Mouse (Mus musculus) midbrain, embryonic 10.5 days (tissue): Measurements from ENCODE around the gene Slc46a2. TPM values are rescaled to one million over a fixed set of nuclear protein-coding genes. Genes with fewer than 3 reads are reported as not detected.

Experiments
- DNase-seq: peaks from one replicate; pipeline ENCODE4 v3.0.0-alpha.2; 2017; ENCODE audit warnings: low spot score
- H3K27ac ChIP-seq: fragments of 300-500 bp; sonication (generic); replicated peaks from 2 replicates; pipeline ENCODE4 v1.5.1; 2016; ENCODE audit warnings: mild to moderate bottlenecking
- H3K27me3 ChIP-seq: fragments of 300-500 bp; sonication (generic); 2 replicates; pipeline ENCODE4 v1.6.1; 2016; ENCODE audit warnings: low read depth, mild to moderate bottlenecking; ENCODE audit not compliant: poor library complexity, severe bottlenecking
- H3K36me3 ChIP-seq: fragments of 300-500 bp; sonication (generic); 2 replicates; pipeline ENCODE4 v1.6.1; 2016; ENCODE audit warnings: mild to moderate bottlenecking, moderate library complexity
- H3K4me1 ChIP-seq: fragments of 300-500 bp; sonication (generic); 2 replicates; pipeline ENCODE4 v1.6.1; 2016
- H3K4me3 ChIP-seq: fragments of 300-500 bp; sonication (generic); 2 replicates; pipeline ENCODE4 v1.5.1; 2016; ENCODE audit warnings: mild to moderate bottlenecking, moderate library complexity
- H3K9me3 ChIP-seq: fragments of 300-500 bp; sonication (generic); replicated peaks from 2 replicates; pipeline ENCODE4 v1.6.1; 2016; ENCODE audit warnings: mild to moderate bottlenecking
- WGBS: fragments of 180-500 bp; shearing (Covaris S2); methylation state at CpG from one replicate; pipeline ENCODE4 v1.1.7; 2016; 5-methylcytosine and 5-hydroxymethylcytosine counted together
- polyA plus RNA-seq: library from polyadenylated mRNA; unstranded; fragments of >200 nt; fragmentation: Nextera tagmentation; extraction: Ambion mirVana; gene quantifications from 2 replicates; pipeline ENCODE4 v1.2.1, GENCODE M21; 2016

Gene Slc46a2
- polyA plus RNA-seq, 1 experiment from 2014 or later = not detected

- no peaks in the 10 kb centered on the region for H3K9me3 ChIP-seq
- H3K27ac ChIP-seq = no peak overlapping the region
- peaks cover 4% of the 10 kb centered on the region; the same call in 1 of the 2 replicates for H3K4me1 ChIP-seq
- DNase-seq = no peak
- no peaks in the 10 kb centered on the region for H3K27me3 ChIP-seq
- no peaks in the 10 kb centered on the region for H3K36me3 ChIP-seq
- no peak overlapping the region for H3K4me3 ChIP-seq
- 86% methylated on average over 6 of the region's 6 CpGs for WGBS
Observed at GRCm38 (mm10) chr4:59907092-59907491, 7.8 kb downstream of the Slc46a2 start.

GRCm38 (mm10) chr4:59902547-59902946 is 12.3 kb downstream of the Slc46a2 start:
- Histone ChIP-seq H3K9me3 (no peaks in the 10 kb centered on the region), H3K4me1 (peaks cover 1% of the 10 kb centered on the region; the same call in 1 of the 2 replicates), H3K27me3 (no peaks in the 10 kb centered on the region), H3K36me3 (peaks cover 18% of the 10 kb centered on the region), H3K4me3 (no peak overlapping the region), H3K27ac (no peak overlapping the region)
- 75% methylated on average over 6 of the region's 6 CpGs for WGBS
- DNase-seq = no peak

GRCm38 (mm10) chr4:59901810-59902209 is 13.0 kb downstream of the Slc46a2 start:
- no peaks in the 10 kb centered on the region for H3K4me1 ChIP-seq
- H3K27me3 ChIP-seq = no peaks in the 10 kb centered on the region
- H3K4me3 ChIP-seq = no peak overlapping the region
- peaks cover 25% of the 10 kb centered on the region for H3K36me3 ChIP-seq
- 93% methylated on average over 6 of the region's 6 CpGs for WGBS
- no peak overlapping the region for H3K27ac ChIP-seq
- no peaks in the 10 kb centered on the region for H3K9me3 ChIP-seq
- no peak for DNase-seq

- no peaks in the 10 kb centered on the region for H3K4me1 ChIP-seq
- 91% methylated on average over 9 of the region's 9 CpGs for WGBS
Observed at GRCm38 (mm10) chr4:59898521-59898919, 16.3 kb downstream of the Slc46a2 start.

GRCm38 (mm10) chr4:59897814-59898520 is 16.9 kb downstream of the Slc46a2 start:
- no peak overlapping the region for H3K4me3 ChIP-seq
- WGBS = 87% methylated on average over 12 of the region's 12 CpGs
- H3K36me3 ChIP-seq = peaks cover 55% of the 10 kb centered on the region
- H3K27ac ChIP-seq = no peak overlapping the region
- H3K4me1 ChIP-seq = no peaks in the 10 kb centered on the region
- no peak for DNase-seq
- H3K9me3 ChIP-seq = no peaks in the 10 kb centered on the region
- H3K27me3 ChIP-seq = no peaks in the 10 kb centered on the region

More at GRCm38 (mm10) chr4:59898521-59898919, 16.3 kb downstream of the Slc46a2 start:
- no peak overlapping the region for H3K27ac ChIP-seq
- no peak overlapping the region for H3K4me3 ChIP-seq
- no peaks in the 10 kb centered on the region for H3K9me3 ChIP-seq
- no peaks in the 10 kb centered on the region for H3K27me3 ChIP-seq
- DNase-seq = no peak
- peaks cover 55% of the 10 kb centered on the region for H3K36me3 ChIP-seq

- Histone ChIP-seq H3K27ac (no peak overlapping the region), H3K27me3 (no peaks in the 10 kb centered on the region), H3K4me1 (no peaks in the 10 kb centered on the region), H3K36me3 (peaks cover 58% of the 10 kb centered on the region), H3K4me3 (no peak overlapping the region), H3K9me3 (no peaks in the 10 kb centered on the region)
- DNase-seq = no peak
- WGBS = 67% methylated on average over 5 of the region's 5 CpGs
Observed at GRCm38 (mm10) chr4:59896000-59896399, 18.9 kb downstream of the Slc46a2 start.

- H3K4me3 ChIP-seq = no peak overlapping the region
- no peaks in the 10 kb centered on the region for H3K27me3 ChIP-seq
- no peaks in the 10 kb centered on the region for H3K9me3 ChIP-seq
- DNase-seq = no peak
- no peak overlapping the region for H3K27ac ChIP-seq
- WGBS = 97% methylated on average over 3 of the region's 3 CpGs
- no peaks in the 10 kb centered on the region for H3K4me1 ChIP-seq
- H3K36me3 ChIP-seq = peaks cover 58% of the 10 kb centered on the region
Observed at GRCm38 (mm10) chr4:59894977-59895575, 19.8 kb downstream of the Slc46a2 start.

- Histone ChIP-seq H3K4me3 (no peak overlapping the region), H3K27me3 (no peaks in the 10 kb centered on the region), H3K4me1 (no peaks in the 10 kb centered on the region), H3K9me3 (no peaks in the 10 kb centered on the region), H3K36me3 (peaks cover 58% of the 10 kb centered on the region), H3K27ac (no peak overlapping the region)
- 93% methylated on average over 8 of the region's 8 CpGs for WGBS
- no peak for DNase-seq
Observed at GRCm38 (mm10) chr4:59894415-59894814, 20.4 kb downstream of the Slc46a2 start.

- Histone ChIP-seq H3K4me3 (no peak overlapping the region), H3K36me3 (peaks cover 44% of the 10 kb centered on the region), H3K9me3 (no peaks in the 10 kb centered on the region), H3K27me3 (no peaks in the 10 kb centered on the region), H3K4me1 (no peaks in the 10 kb centered on the region), H3K27ac (no peak overlapping the region)
- no peak for DNase-seq
- 95% methylated on average over 5 of the region's 5 CpGs for WGBS
Observed at GRCm38 (mm10) chr4:59892731-59893130, 22.1 kb downstream of the Slc46a2 start.

- no peak overlapping the region for H3K4me3 ChIP-seq
- 92% methylated on average over 10 of the region's 10 CpGs for WGBS
- no peaks in the 10 kb centered on the region for H3K9me3 ChIP-seq
- H3K27ac ChIP-seq = no peak overlapping the region
- no peaks in the 10 kb centered on the region for H3K27me3 ChIP-seq
- no peaks in the 10 kb centered on the region for H3K4me1 ChIP-seq
- DNase-seq = no peak
- H3K36me3 ChIP-seq = peaks cover 37% of the 10 kb centered on the region
Observed at GRCm38 (mm10) chr4:59891723-59892416, 23.0 kb downstream of the Slc46a2 start.

- DNase-seq = no peak
- H3K27me3 ChIP-seq = no peaks in the 10 kb centered on the region
- H3K9me3 ChIP-seq = no peaks in the 10 kb centered on the region
- H3K4me1 ChIP-seq = no peaks in the 10 kb centered on the region
- no peak overlapping the region for H3K27ac ChIP-seq
- H3K36me3 ChIP-seq = peaks cover 35% of the 10 kb centered on the region
- 95% methylated on average over 6 of the region's 6 CpGs for WGBS
- H3K4me3 ChIP-seq = no peak overlapping the region
Observed at GRCm38 (mm10) chr4:59890086-59890600, 24.7 kb downstream of the Slc46a2 start.

GRCm38 (mm10) chr4:59888014-59888413 is 26.8 kb downstream of the Slc46a2 start:
- 85% methylated on average over 5 of the region's 5 CpGs for WGBS
- DNase-seq = no peak
- Histone ChIP-seq H3K36me3 (peaks cover 28% of the 10 kb centered on the region), H3K4me3 (no peak overlapping the region), H3K27ac (no peak overlapping the region), H3K9me3 (no peaks in the 10 kb centered on the region), H3K27me3 (no peaks in the 10 kb centered on the region), H3K4me1 (no peaks in the 10 kb centered on the region)

- no peak for DNase-seq
- Histone ChIP-seq H3K27ac (no peak overlapping the region), H3K4me3 (no peak overlapping the region), H3K9me3 (no peaks in the 10 kb centered on the region), H3K27me3 (no peaks in the 10 kb centered on the region), H3K4me1 (no peaks in the 10 kb centered on the region), H3K36me3 (peaks cover 34% of the 10 kb centered on the region)
- WGBS = 92% methylated on average over 5 of the region's 5 CpGs
Observed at GRCm38 (mm10) chr4:59887011-59887410, 27.8 kb downstream of the Slc46a2 start.
